Mouse (Mus musculus) ES-Bruce4 (cell line): ENCODE results near the gene Dnmbp.

ENCODE experiments used
- CTCF ChIP-seq: IDR thresholded peaks from one replicate; pipeline ENCODE4 v1.8.1; 2011; ENCODE audit warnings: low read depth, low read length
- EP300 ChIP-seq: IDR thresholded peaks from 2 replicates; pipeline ENCODE4 v1.6.1; 2011; ENCODE audit warnings: low read depth, low read length; ENCODE audit not compliant: insufficient read depth
- POLR2A ChIP-seq: IDR thresholded peaks from one replicate; pipeline ENCODE4 v1.8.1; 2011; ENCODE audit warnings: low read length; ENCODE audit not compliant: insufficient read depth

- TF ChIP-seq EP300 (no peak), CTCF (peak; percentile 64), POLR2A (no peak)
Observed at GRCm38 (mm10) chr19:43939769-43940689, at the start of gene Dnmbp.
